Mouse (Mus musculus) limb, embryonic 11.5 days (tissue): Measurements from ENCODE around the gene Nr0b2. TPM values are rescaled to one million over a fixed set of nuclear protein-coding genes. Genes with fewer than 3 reads are reported as not detected.
A peak's percentile ranks its signal among the peaks of the same experiment; 100 is the strongest.

Source experiments
- ATAC-seq: fragments of 200-750 bp; cut with Nextera tagmentation; 2 replicates; pipeline ENCODE4 v1.8.0; 2017; ENCODE audit warnings: low read depth; ENCODE audit not compliant: insufficient number of reproducible peaks, low FRiP score, low TSS enrichment
- DNase-seq: peaks from one replicate; pipeline ENCODE4 v3.0.0-alpha.2; 2015; ENCODE audit warnings: low spot score
- H3K27ac ChIP-seq: fragments of 300-500 bp; sonication (generic); replicated peaks from 2 replicates; pipeline ENCODE4 v1.5.1; 2014; ENCODE audit warnings: low read depth, mild to moderate bottlenecking, low read length
- H3K27me3 ChIP-seq: fragments of 300-500 bp; sonication (generic); 2 replicates; pipeline ENCODE4 v1.6.1; 2014; ENCODE audit warnings: mild to moderate bottlenecking, low read length, mixed read lengths; ENCODE audit not compliant: control insufficient read depth, insufficient read depth
- H3K36me3 ChIP-seq: fragments of 300-500 bp; sonication (generic); 2 replicates; pipeline ENCODE4 v1.6.1; 2014; ENCODE audit warnings: mild to moderate bottlenecking, low read length, moderate library complexity, mixed read lengths; ENCODE audit not compliant: control insufficient read depth, insufficient read depth
- H3K4me1 ChIP-seq: fragments of 300-500 bp; sonication (generic); 2 replicates; pipeline ENCODE4 v1.6.1; 2014; ENCODE audit warnings: low read length, mixed read lengths; ENCODE audit not compliant: control insufficient read depth, insufficient read depth
- H3K4me2 ChIP-seq: fragments of 300-500 bp; sonication (generic); 2 replicates; pipeline ENCODE4 v1.6.1; 2014; ENCODE audit warnings: low read depth, mild to moderate bottlenecking, moderate library complexity; ENCODE audit not compliant: severe bottlenecking
- H3K4me3 ChIP-seq: fragments of 300-500 bp; sonication (generic); 2 replicates; pipeline ENCODE4 v1.5.1; 2014; ENCODE audit warnings: low read depth, low read length
- H3K9ac ChIP-seq: fragments of 300-500 bp; sonication (generic); 2 replicates; pipeline ENCODE4 v1.6.1; 2014; ENCODE audit warnings: mild to moderate bottlenecking, low read length
- H3K9me3 ChIP-seq: fragments of 300-500 bp; sonication (generic); 2 replicates; pipeline ENCODE4 v1.6.1; 2016; ENCODE audit warnings: low read length; ENCODE audit not compliant: control insufficient read depth
- WGBS: fragments of 180-500 bp; shearing (Covaris S2); extraction: QIAGEN DNeasy Blood & Tissue Kit; methylation state at CpG from one replicate; pipeline ENCODE4 v1.1.7; 2014; 5-methylcytosine and 5-hydroxymethylcytosine counted together
- polyA plus RNA-seq: library from polyadenylated mRNA; unstranded; fragments of >200 nt; fragmentation: Nextera tagmentation; extraction: Ambion mirVana; gene quantifications from 2 replicates; pipeline ENCODE4 v1.2.1, GENCODE M21; 2014

Gene Nr0b2
- polyA plus RNA-seq, 1 experiment from 2014 or later = not detected

DNA sequence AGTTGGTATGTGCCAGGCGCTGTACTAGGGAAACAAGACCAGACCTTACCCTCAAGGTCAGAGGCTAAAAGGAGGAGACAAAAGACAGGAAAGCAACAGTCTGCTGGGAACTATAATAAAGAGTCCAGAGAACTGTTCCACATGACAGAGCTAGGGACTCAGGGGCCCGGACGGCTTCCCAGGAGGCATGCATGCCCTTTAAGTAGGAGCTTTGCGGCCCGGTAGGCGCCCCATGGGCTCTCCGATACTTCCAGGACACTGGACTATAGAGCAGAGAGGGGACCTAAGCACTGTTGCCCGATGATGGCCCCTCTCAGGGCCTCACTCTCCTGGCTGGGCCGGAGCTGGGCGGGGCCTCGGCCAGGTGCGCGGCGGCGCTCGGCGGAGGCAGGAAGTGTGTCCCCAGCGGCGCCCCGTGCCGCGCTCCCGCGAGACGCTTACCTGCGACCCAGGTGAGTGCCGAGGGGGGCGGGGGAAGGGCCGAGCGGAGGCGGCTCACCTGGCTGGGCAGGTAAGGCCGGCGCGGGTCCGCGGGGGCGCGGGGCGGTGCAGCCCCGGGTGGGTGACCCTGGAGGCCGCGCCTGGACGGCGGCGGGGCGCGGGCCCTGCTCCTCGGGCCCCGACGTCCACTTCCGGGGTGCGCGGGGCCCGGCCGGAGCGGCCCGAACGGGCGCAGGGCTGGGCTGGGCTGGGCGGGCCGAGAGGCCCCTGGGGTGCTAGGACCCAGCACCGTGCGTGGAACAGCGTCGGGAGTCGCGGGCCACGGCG lies 34.4 kb upstream of the Nr0b2 start, which contains the start of gene Kdf1:
TSS of gene Kdf1 (plus strand) at position 363 of the 768 bp plus-strand sequence.
- whole genome bisulfite sequencing = 4% methylated on average over 55 of the region's 69 CpGs
- Histone ChIP-seq H3K4me3 (peak within 1 kb of the TSS; percentile 25), H3K36me3 (no peaks in the 10 kb centered on the region), H3K9ac (peak within 1 kb of the TSS; percentile 1; the same call in 1 of the 2 replicates), H3K4me1 (no peaks in the 10 kb centered on the region), H3K27ac (no peak within 1 kb of the TSS), H3K27me3 (peaks cover 35% of the 10 kb centered on the region), H3K4me2 (peak within 1 kb of the TSS; percentile 52), H3K9me3 (no peaks in the 10 kb centered on the region)
- ATAC-seq (no peak), DNase-seq (peak; percentile 37)

DNA sequence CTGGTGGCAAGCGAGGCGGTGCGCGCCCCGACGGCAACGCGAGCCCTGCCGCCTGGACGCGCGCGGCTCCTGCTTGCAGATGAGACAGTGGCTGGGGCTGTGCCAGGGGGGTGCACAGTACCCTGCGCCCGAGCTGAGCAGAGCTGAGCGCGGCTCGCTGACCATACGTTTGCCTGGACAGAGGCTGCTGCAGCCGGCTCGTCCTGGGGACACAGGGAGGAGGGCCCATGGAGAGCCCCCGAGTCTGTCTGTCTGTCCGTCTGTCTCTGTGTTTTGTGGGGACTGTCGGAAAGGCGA lies 33.9 kb upstream of the Nr0b2 start:
- DNase-seq (no peak), ATAC-seq (no peak)
- Histone ChIP-seq H3K36me3 (no peaks in the 10 kb centered on the region), H3K27ac (no peak overlapping the region), H3K9ac (peak overlapping the region; percentile 1; the same call in 1 of the 2 replicates), H3K9me3 (no peaks in the 10 kb centered on the region), H3K4me1 (no peaks in the 10 kb centered on the region), H3K27me3 (peaks cover 35% of the 10 kb centered on the region), H3K4me3 (peak overlapping the region; percentile 25), H3K4me2 (peak overlapping the region; percentile 52)
- 6% methylated on average over 25 of the region's 25 CpGs for WGBS

DNA sequence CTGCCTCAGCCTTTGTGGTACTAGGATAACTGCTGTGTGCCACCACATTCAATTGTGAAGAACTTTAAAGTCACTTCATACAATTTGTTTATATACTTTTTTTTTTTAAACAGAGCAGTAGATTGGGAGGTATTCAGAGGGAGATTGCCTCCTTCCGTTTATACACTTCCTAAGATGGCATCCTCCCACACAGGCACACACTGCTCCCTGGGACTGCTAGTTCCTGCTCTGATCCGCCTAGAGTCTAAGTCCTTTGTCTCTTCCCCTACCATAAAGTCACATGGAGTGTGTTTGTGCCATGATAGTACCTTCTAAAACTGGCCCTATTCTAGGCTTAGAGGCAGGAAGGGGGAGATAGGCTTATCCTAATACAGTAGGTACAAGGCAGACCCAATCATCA lies 31.7 kb upstream of the Nr0b2 start:
- 65% methylated on average over 2 of the region's 2 CpGs for WGBS
- no peak overlapping the region for H3K4me3 ChIP-seq
- no peak overlapping the region for H3K27ac ChIP-seq
- no peaks in the 10 kb centered on the region for H3K4me1 ChIP-seq
- no peaks in the 10 kb centered on the region for H3K9me3 ChIP-seq
- no peak overlapping the region for H3K4me2 ChIP-seq
- ATAC-seq (no peak), DNase-seq (no peak)
- no peak overlapping the region for H3K9ac ChIP-seq
- peaks cover 35% of the 10 kb centered on the region for H3K27me3 ChIP-seq
- no peaks in the 10 kb centered on the region for H3K36me3 ChIP-seq

DNA sequence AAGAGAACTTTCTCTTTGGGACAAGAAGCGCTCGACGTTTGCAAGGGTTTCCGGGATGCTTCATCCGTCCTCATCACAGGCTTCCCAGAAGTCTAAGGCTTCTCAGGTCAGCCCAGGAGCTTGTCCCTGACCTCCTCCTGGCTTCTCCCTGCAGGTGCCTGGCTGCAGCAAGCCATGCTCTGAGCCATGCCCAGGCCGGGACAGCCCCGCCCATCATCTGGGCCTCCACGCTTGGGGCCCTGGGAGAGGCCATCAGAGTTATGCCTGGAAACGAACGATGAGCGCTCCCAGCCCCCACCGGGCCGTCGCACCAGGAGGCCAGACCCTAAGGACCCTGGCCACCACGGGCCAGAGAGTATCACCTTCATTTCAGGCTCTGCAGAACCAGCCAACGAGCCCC lies 25.4 kb upstream of the Nr0b2 start:
- ATAC-seq (no peak), DNase-seq (no peak)
- Histone ChIP-seq H3K4me3 (no peak overlapping the region), H3K27ac (no peak overlapping the region), H3K9me3 (no peaks in the 10 kb centered on the region), H3K4me2 (no peak overlapping the region), H3K4me1 (no peaks in the 10 kb centered on the region), H3K36me3 (peaks cover 18% of the 10 kb centered on the region; the same call in 1 of the 2 replicates), H3K9ac (no peak overlapping the region), H3K27me3 (no peaks in the 10 kb centered on the region)
- 74% methylated on average over 16 of the region's 16 CpGs for WGBS

DNA sequence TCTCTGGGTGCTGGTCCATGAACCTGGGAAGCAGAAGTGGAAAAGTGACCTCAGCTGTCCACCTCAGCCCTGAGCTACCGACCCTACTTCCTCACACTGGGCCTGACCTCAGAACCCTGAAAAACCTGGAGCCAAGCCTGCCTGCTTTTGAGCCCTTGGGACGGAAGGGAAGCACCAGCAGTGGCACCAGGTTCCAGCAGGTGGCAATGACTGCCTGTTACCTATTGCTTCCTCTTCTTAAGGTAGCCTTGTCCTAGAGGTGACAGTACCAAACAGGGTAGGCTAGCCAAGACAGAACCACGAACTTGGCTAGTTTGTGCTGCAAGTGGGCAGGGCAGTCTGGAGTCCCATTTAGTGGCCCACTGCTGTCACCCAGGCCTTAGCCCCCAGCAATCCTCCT lies 20.4 kb upstream of the Nr0b2 start:
- H3K27ac ChIP-seq = no peak overlapping the region
- no peak for ATAC-seq

DNA sequence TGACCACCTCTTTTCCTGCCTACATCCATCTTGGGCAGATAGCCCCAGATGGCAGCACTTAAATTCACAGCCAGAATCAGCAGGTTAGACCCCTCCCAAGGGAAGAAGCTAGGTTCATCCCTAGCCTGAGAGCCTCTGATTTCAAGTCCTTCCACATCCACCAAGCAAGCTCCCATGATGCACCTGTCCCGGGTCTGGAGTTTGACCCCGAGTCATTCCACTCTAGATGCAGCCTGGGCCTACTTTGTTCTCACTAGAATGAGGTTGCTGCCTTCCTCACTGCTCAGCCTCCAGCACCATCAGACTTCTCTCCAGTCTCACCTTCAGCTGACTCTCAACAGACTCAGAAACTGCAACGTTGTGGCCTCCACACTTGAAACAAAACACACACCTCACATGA lies 17.1 kb upstream of the Nr0b2 start:
- 86% methylated on average over 3 of the region's 3 CpGs for WGBS
- Histone ChIP-seq H3K9ac (no peak overlapping the region), H3K36me3 (peaks cover 49% of the 10 kb centered on the region), H3K4me3 (no peak overlapping the region), H3K9me3 (no peaks in the 10 kb centered on the region), H3K4me1 (no peaks in the 10 kb centered on the region), H3K4me2 (no peak overlapping the region), H3K27me3 (no peaks in the 10 kb centered on the region), H3K27ac (no peak overlapping the region)
- no peak for ATAC-seq
- DNase-seq = no peak

More for the DNA sequence above, 20.4 kb upstream of the Nr0b2 start:
- Histone ChIP-seq H3K27me3 (no peaks in the 10 kb centered on the region), H3K9me3 (no peaks in the 10 kb centered on the region), H3K4me3 (no peak overlapping the region), H3K4me1 (no peaks in the 10 kb centered on the region), H3K4me2 (no peak overlapping the region), H3K36me3 (peaks cover 43% of the 10 kb centered on the region), H3K9ac (no peak overlapping the region)
- DNase-seq = no peak
- WGBS = 90% methylated on average over 3 of the region's 3 CpGs

DNA sequence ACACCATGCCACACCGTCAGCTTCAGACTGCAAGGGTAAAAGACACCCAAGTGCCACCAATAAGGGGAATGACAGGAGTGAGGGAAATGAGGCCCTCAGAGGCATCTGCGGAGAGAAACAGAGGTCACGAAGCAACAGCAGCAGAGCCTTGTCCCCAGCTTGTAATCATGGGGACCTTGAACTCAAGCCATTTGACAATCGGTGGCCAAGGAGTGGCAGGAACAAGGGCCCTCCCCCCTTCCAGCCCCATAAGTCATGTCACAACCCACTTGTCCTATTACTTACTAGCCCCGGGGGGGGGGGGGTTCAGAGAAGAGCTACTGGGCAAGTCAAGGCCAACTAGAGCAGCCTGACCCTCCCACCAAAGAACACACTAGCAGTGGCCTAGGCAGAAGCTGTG lies 16.5 kb upstream of the Nr0b2 start:
- H3K36me3 ChIP-seq = peaks cover 49% of the 10 kb centered on the region
- DNase-seq (no peak), ATAC-seq (no peak)
- H3K27ac ChIP-seq = no peak overlapping the region
- no peaks in the 10 kb centered on the region for H3K4me1 ChIP-seq
- H3K4me2 ChIP-seq = no peak overlapping the region
- no peak overlapping the region for H3K9ac ChIP-seq
- no peaks in the 10 kb centered on the region for H3K9me3 ChIP-seq
- no peak overlapping the region for H3K4me3 ChIP-seq
- H3K27me3 ChIP-seq = no peaks in the 10 kb centered on the region
- 87% methylated on average over 5 of the region's 5 CpGs for WGBS

DNA sequence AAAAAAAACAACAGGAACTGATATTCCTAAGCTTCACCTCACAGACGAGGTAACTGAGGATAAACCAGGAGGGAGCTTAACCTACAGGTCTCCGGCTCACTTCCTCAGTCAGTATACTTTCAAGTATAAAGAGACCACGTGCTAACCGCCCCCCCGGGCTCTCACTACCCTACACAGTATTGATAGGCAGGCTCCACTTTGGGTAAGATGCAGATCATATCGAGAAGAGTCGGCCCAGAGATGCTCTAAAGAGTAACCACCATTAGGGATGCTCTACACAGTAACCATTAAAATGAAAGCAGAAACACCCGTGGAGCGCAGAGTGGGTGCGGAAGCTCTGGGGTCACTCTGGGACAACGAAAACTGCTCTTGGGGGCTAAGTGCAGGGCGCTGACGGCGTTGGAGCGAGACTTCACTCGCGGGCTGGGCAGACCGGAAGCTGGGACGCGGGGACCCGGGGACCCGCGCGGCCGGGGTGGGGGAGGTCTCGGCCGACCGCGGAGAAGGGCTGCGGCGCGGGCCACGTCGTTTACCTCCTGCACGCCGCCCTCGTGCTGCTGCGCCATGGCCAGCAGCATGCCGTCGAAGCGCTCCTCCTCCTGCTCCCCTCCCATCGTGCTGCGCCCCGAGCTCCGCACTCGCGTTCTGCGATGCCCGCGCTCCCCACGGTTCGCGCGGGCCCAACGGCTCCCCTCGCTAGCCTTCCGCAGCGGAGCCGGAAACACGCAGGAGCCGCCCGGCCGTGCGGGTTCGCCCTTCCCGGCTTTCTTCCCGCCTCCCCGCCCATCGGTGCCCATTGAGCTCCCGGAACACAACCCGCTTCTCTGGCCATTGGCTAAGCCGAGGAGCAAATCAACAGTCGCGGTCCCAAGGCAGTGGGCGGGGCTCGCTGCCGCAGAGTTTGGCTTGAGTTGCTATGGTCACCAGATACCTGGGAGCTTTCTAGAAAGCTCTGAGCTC lies 7.6 kb upstream of the Nr0b2 start, which contains the start of gene Nudc:
TSS of gene Nudc (minus strand) at position 725 of the 960 bp plus-strand sequence.
- Histone ChIP-seq H3K4me3 (peak within 1 kb of the TSS; percentile 78), H3K36me3 (peaks cover 6% of the 10 kb centered on the region; the same call in 1 of the 2 replicates), H3K27me3 (no peaks in the 10 kb centered on the region), H3K27ac (peak within 1 kb of the TSS; percentile 50; the same call in 1 of the 2 replicates), H3K9me3 (no peaks in the 10 kb centered on the region), H3K4me1 (peaks cover 5% of the 10 kb centered on the region; the same call in 1 of the 2 replicates), H3K4me2 (peak within 1 kb of the TSS; percentile 71), H3K9ac (peak within 1 kb of the TSS; percentile 91)
- ATAC-seq = peak; percentile 94
- under 1% methylated on average over 67 of the region's 77 CpGs for WGBS
- peak; percentile 97 for DNase-seq
